Mouse (Mus musculus) skeletal muscle tissue, adult 2 months (tissue): Measurements from ENCODE around the gene Cebpg.
A peak's percentile ranks its signal among the peaks of the same experiment; 100 is the strongest.

Experiments
- DNase-seq: peaks from one replicate; pipeline ENCODE4 v3.0.0-alpha.2; 2012; ENCODE audit warnings: low read depth, low spot score

Cebpg gene

DNA sequence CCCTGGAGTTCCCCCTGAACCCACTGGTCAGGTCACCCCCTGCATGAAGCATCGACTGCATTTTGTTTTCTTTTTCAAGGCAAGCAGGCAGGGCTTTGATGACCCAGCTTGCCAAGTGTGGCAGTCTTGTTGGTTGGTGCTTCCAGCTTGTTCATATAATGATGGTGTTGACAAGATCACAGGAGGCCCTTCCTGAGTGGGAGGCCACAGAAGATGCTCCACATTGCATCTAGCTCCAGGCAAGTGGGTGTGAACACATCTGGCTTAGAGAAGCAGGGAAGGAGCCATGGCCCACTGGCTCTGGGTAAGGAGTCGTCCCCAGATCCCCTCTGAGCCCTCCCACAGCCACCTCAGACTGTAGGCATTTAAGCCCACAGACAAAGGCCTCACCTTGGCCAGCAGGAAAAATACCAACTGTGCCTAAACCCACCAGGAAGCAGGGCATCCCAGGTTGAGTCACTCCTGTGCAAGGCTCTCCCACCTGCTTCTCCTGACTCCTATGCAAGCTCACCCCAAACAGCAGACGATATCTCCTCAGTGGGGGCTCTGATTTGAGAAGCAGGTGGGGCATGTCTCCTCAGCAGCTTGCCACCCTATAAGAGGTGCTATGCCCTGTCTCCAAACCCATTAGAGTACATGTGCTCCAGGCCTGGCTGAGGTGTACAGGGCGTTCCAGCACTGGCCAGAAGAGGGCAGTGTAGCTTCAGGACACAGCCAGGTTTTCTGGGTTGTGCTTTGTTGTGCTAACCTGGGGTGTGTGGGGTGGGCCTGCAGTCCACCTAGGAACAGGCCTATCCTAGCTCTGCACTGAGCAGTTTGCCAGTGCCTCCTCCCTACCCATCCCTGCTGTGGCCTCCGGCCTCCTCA is 30.7 kb downstream of the Cebpg start:
- peak; percentile 65 for DNase-seq

DNA sequence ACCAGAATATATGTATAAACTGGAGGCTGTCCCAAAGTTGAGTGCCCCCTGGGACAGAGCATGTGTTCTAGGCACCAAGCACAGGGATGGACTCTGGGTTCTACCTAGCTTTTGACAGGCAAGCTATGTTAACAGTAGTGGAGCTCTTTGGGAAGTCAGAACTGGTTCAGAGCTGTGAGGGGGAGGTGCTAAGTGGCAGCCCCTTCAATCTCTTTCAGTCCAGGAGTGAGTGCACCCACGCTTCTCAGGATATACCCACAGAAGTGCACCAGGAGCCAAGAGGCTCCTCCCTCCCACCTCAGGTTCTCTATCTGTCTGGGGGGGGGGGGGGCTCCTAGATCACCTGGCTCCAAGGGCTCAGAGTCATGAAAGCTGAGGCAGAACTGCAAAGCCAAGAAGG is 31.9 kb downstream of the Cebpg start:
- no peak for DNase-seq

GRCm38 (mm10) chr7:35023251-35023650 is 33.1 kb downstream of the Cebpg start:
- no peak for DNase-seq

- DNase-seq = peak; percentile 62
Observed at GRCm38 (mm10) chr7:35021365-35021764, 35.0 kb downstream of the Cebpg start.

- no peak for DNase-seq
Observed at GRCm38 (mm10) chr7:35015252-35015651, 41.1 kb downstream of the Cebpg start.

- no peak for DNase-seq
Observed at GRCm38 (mm10) chr7:35013228-35013627, 43.1 kb downstream of the Cebpg start.

DNA sequence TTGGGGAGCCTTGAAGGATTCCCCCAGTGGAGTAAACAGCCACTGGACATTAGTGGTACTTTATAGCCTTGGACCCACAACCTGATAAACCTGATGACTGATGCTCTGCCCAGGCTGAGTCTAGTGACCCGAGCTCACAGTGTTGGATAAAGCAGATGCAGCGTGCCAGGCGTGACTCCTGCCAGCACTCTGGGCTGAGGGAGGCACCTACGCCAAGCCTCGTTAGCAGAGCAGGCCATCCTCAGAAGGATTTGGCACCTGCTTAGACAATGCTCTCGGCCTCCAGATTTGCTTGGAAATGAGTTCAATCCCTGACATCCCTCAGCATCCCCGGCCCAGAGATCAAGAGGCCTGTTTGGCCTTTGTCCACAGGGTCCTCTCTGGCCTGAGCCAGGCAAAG is 49.7 kb downstream of the Cebpg start:
- no peak for DNase-seq

- DNase-seq = no peak
Observed at GRCm38 (mm10) chr7:35003171-35003737, 53.1 kb downstream of the Cebpg start.

GRCm38 (mm10) chr7:35000839-35001238 is 55.5 kb downstream of the Cebpg start:
- DNase-seq = peak; percentile 30
